Comparison of ENCODE assay signal across 19 mouse cellular contexts in the genomic region with DNA sequence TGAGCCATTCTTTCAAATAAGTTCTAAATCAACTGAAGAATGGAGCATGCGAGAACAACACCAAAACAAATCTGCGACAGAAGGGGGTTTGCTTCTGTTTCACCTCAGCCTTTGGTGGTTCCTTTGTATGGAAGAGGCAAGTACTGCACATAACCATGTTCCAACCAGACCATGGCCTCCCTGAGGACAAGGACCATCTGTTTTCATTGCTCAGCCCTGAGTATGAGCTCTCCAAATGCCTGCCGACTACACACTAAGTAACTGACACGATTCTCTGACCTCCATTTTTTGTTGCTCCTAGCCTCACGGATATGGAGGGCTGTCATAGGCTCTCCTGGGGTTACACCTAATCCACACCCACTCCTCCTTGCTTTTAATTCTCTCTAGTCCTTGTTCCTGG. TPM values are rescaled to one million over a fixed set of nuclear protein-coding genes. Genes with fewer than 3 reads are reported as not detected.
"Had no signal": no experiment of that assay in that cellular context is flagged by ENCODE, and none has a peak within 500 bp of the region (broad histone marks: within the 10 kb centered on the region; RNA-seq: fewer than 3 reads in every experiment).

No protein-coding gene starts in this region.

- H3K4me1 ChIP-seq: lung, embryonic 15.5 days; megakaryocyte, embryonic 14.5 days; midbrain, embryonic 12.5 days; neural tube, embryonic 13.5 days; neural tube, embryonic 15.5 days; stomach, embryonic 15.5 days had no signal

- H3K9me3 ChIP-seq: lung, embryonic 15.5 days; midbrain, embryonic 12.5 days; neural tube, embryonic 13.5 days; neural tube, embryonic 15.5 days; stomach, embryonic 15.5 days had no signal

- DNase-seq: liver, postnatal 0 days; lung, adult 2 months; lung, postnatal 14 days; lung, postnatal 36 days; midbrain, embryonic 14.5 days; right cerebral cortex, postnatal 14 days; thymus, adult 2 months; thymus, postnatal 25 days; thymus, postnatal 4 days had no signal

- H3K36me3 ChIP-seq: lung, embryonic 15.5 days; midbrain, embryonic 12.5 days; neural tube, embryonic 13.5 days; neural tube, embryonic 15.5 days; stomach, embryonic 15.5 days had no signal

- H3K27me3 ChIP-seq: lung, embryonic 15.5 days; megakaryocyte, embryonic 14.5 days; midbrain, embryonic 12.5 days; neural tube, embryonic 13.5 days; neural tube, embryonic 15.5 days; stomach, embryonic 15.5 days had no signal

- H3K4me3 ChIP-seq: lung, embryonic 15.5 days; megakaryocyte, embryonic 14.5 days; midbrain, embryonic 12.5 days; myocyte; neural tube, embryonic 13.5 days; neural tube, embryonic 15.5 days; stomach, embryonic 15.5 days had no signal

- H3K27ac ChIP-seq: lung, embryonic 15.5 days; macrophage; midbrain, embryonic 12.5 days; neural tube, embryonic 13.5 days; neural tube, embryonic 15.5 days; stomach, embryonic 15.5 days; stomach, postnatal 0 days had no signal

RNA-seq across cellular contexts. Expression of a gene that starts 29.4 kb away (rescaled TPM):
- polyA plus RNA-seq: macrophage; spleen, adult 2 months had no signal
